Mouse (Mus musculus) bone marrow macrophage, adult 2 months (primary cell): ENCODE data around the gene Mta3. TPM values are rescaled to one million over a fixed set of nuclear protein-coding genes. Genes with fewer than 3 reads are reported as not detected.

Experiments used
- H3K27ac ChIP-seq: 2 replicates; pipeline ENCODE4 v1.5.1; 2012; ENCODE audit warnings: low read depth, low read length; ENCODE audit not compliant: insufficient read depth
- H3K4me1 ChIP-seq: 2 replicates; pipeline ENCODE4 v1.6.1; 2012; ENCODE audit warnings: low read length; ENCODE audit not compliant: control insufficient read depth, insufficient read depth
- H3K4me3 ChIP-seq: 2 replicates; pipeline ENCODE4 v1.5.1; 2012; ENCODE audit warnings: mild to moderate bottlenecking, low read length, moderate library complexity; ENCODE audit not compliant: insufficient read depth
- CTCF ChIP-seq: IDR thresholded peaks from 2 replicates; pipeline ENCODE4 v1.5.1; 2012; ENCODE audit warnings: low read depth, mild to moderate bottlenecking, low read length, moderate library complexity
- POLR2A ChIP-seq: IDR thresholded peaks from 2 replicates; pipeline ENCODE4 v1.6.1; 2012; ENCODE audit warnings: mild to moderate bottlenecking, low read depth, low read length, borderline replicate concordance
- polyA plus RNA-seq: library from polyadenylated mRNA; stranded (reverse); fragments of >200 nt; gene quantifications from 2 replicates; pipeline ENCODE4 v1.2.4, GENCODE M21; 2012; ENCODE audit not compliant: missing spikeins, insufficient read depth, insufficient read length

Gene Mta3
- polyA plus RNA-seq, 1 experiment = 57.5 TPM

DNA sequence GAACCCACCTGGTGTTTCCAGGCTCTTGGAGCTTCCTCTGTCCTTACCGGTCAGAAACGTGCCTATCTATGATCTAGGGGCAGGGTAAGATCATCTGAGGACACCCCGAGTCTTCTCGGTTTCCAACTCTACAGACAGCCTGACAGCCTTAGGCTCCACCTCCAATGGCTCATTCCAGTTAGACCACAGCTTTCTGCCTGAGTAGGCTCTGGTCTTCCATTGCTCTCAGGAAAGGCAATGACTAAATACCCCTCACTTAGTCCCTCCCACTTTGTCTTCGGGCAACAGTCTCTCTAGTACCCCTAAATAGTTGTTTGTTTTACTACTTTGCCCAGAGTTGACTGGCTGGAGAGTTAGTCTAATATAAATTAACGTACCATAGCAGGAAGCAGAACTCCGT is 111.0 kb downstream of the Mta3 start:
- Histone ChIP-seq H3K4me1 (peaks cover 8% of the 10 kb centered on the region), H3K27ac (no peak overlapping the region), H3K4me3 (no peak overlapping the region)
- no peak for TF ChIP-seq CTCF
- no peak for TF ChIP-seq POLR2A

DNA sequence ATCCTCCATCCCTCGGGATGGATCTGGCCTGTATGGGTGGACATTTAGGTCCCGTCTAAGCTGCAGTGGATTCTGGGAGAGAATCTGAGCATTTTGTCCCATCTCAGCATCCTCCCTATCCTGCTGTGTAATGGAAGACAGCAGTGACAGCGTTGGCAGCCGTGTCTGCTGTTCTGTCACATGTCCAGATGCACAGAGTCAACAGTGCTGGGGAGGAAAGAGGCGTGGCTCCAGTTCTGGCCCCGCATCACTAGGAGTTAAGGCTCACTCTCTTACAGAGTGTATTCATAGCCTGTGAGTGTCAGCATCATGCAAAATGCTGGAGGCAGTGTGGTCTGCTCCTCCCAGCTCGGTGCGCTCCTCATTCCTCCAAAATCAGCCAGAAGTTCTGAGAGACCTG is 113.5 kb downstream of the Mta3 start:
- Histone ChIP-seq H3K4me3 (no peak overlapping the region), H3K27ac (no peak overlapping the region), H3K4me1 (no peaks in the 10 kb centered on the region)
- TF ChIP-seq CTCF (no peak), POLR2A (no peak)

DNA sequence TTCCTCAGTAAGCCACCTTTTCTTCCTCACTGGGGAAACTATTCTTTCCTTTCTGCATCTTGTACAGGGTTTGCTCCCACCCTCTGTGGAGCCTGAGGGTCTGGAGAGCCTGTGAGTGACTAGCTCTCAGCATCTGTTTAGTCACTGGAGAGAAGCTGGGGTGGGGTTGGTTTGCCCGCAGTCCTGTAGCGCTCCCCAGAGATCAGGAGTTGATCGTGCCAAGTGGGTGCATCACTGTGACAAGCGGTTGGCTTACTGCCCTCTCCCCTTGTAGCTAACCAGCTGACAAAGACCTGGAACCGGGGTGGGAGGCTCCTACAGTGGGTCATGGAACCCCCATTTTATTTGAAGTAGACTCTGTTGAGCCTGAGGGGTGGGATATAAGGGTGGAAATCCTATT is 114.7 kb downstream of the Mta3 start:
- Histone ChIP-seq H3K4me1 (no peaks in the 10 kb centered on the region), H3K27ac (no peak overlapping the region), H3K4me3 (no peak overlapping the region)
- TF ChIP-seq CTCF = no peak

DNA sequence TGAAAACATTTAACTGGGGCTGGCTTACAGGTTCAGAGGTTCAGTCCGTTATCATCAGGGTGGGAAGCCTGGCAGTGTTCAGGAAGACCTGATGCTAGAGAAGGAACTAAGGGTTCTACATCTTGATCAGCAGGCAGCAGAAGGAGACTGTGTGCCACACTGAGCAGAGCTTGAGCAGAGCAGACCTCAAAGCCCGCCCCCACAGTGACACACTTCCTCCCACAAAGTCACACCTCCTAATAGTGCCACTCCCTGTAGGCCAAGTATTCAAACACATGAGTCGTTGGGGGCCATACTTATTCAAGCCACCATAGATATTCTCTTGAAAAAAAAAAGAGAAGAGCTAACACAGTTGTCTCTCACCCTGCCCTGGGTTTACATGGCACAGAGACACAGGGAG is 115.9 kb downstream of the Mta3 start:
- no peak for TF ChIP-seq POLR2A
- TF ChIP-seq CTCF = no peak
- Histone ChIP-seq H3K4me3 (no peak overlapping the region), H3K27ac (no peak overlapping the region), H3K4me1 (no peaks in the 10 kb centered on the region)

DNA sequence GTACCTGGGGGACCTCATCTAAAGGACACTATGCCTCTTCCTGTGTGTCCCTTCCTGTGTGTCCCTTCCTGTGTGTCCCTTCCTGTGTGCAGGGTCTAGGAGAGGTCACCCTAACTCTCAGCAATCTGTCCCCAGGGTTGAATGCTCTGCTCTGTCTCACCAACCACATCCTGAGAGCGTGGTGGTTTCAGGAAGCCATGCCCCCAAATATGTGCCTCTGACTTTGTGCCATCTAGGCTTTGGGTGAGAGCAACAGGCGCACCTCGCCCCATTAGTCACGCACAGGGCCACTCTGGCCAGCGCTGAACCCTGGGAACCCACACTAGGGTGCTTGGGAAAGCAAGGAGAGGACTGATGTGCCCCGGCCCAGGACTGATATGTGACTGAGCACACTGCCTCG is 117.9 kb downstream of the Mta3 start:
- TF ChIP-seq CTCF (no peak), POLR2A (no peak)
- Histone ChIP-seq H3K4me1 (peaks cover under 1% of the 10 kb centered on the region; the same call in 1 of the 2 replicates), H3K27ac (no peak overlapping the region)

DNA sequence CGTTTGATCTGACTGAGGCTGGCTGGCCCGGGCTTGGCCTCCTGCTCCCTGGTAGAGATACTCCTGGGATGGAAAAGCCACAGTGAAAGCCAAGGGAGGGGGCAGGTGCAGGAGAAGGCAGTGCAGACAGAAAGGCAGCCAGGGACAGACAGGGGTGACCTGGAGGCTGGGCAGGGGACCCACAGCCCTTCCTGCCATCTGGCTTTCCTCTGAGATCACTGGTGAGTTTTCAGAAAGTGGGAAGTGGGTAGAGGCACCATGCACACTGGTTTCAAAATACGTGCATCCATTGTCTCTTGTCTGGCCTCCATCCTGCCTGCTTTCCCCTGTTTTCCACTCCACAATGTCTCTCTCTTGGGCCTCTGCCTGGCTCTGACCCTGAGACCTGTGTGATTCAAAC is 123.4 kb downstream of the Mta3 start:
- no peak for TF ChIP-seq POLR2A
- no peak for TF ChIP-seq CTCF
- peaks cover 29% of the 10 kb centered on the region for H3K4me1 ChIP-seq
- H3K27ac ChIP-seq = 0 out of 2 replicates have a peak overlapping the region, but pooled peaks have one; percentile 2
- no peak overlapping the region for H3K4me3 ChIP-seq

More for the DNA sequence above, 117.9 kb downstream of the Mta3 start:
- no peak overlapping the region for H3K4me3 ChIP-seq

DNA sequence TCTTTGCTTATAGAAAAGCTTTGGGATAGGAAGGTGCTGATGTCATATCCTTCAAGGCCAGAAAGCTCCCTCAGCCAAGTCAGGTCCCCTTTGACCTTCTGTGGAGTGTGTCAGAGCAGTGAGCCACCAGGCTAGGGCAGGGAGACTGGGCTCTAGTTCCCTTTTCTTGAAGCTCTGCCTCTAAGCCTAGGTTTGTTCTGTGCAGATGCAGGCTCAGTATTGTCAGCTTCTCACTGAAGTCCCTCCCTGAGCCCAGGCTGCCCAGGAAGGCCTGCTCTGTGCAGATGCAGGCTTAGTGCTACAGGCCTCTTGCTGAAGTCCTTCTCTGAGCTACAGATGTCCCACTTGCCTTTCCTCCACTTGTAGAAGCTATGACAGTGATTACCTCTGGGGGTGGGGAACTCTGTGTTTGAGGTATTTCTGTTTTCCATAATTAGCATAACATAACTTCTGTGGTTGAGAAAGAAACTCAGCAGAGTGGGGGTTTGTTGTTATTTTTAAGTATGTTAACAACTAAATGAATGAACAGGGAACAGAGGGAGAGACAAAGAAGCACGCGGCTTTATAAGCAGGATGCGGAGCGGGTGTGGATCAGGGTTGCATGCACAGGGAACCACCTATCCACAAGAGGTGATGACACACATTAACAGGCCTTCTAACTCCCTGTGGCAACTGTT is 124.8 kb downstream of the Mta3 start:
- Histone ChIP-seq H3K4me1 (peaks cover 29% of the 10 kb centered on the region), H3K27ac (peak overlapping the region; percentile 66), H3K4me3 (no peak overlapping the region)
- TF ChIP-seq CTCF (no peak), POLR2A (no peak)

DNA sequence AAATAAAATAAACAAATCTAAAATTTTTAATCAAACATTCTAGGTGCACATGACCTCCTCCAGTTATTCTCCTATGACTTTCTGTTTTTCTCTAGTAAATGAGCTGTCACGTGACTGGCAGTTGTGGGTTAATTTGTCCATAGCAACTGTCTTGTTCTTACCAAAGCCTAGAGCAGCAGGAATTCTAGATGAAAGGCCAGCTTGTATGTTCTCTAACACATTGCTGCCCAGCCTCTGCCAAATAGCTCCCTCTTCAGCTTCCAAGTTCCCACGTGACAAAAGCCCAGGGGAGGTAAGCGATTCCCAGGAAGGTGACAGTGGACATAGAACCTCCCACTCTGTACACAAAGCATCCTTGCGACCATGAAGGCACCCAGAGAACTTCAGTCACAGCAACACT is 128.2 kb downstream of the Mta3 start:
- Histone ChIP-seq H3K4me3 (no peak overlapping the region), H3K4me1 (peaks cover 26% of the 10 kb centered on the region), H3K27ac (no peak overlapping the region)
- TF ChIP-seq POLR2A (no peak), CTCF (no peak)

DNA sequence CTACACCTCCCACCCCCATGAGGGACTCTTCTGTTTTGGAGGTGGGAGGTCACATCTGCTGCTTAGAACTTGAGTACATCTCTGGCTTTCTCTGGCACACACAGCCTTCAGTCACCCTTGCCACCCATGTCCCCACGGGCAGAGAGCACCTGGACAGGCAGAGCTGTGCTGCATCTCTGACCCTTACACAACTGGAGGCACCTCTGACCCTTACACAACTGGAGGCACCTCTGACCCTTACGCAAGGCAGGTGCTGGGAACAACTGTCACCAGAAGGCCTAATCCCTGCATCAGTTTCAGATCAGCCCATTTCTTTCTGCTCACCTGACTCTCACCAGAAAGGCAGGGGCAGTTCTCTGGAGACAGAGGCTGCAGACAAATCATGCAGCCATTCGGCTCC is 130.1 kb downstream of the Mta3 start:
- peaks cover 9% of the 10 kb centered on the region for H3K4me1 ChIP-seq
- no peak for TF ChIP-seq CTCF
- no peak for TF ChIP-seq POLR2A
- H3K4me3 ChIP-seq = no peak overlapping the region
- H3K27ac ChIP-seq = no peak overlapping the region

DNA sequence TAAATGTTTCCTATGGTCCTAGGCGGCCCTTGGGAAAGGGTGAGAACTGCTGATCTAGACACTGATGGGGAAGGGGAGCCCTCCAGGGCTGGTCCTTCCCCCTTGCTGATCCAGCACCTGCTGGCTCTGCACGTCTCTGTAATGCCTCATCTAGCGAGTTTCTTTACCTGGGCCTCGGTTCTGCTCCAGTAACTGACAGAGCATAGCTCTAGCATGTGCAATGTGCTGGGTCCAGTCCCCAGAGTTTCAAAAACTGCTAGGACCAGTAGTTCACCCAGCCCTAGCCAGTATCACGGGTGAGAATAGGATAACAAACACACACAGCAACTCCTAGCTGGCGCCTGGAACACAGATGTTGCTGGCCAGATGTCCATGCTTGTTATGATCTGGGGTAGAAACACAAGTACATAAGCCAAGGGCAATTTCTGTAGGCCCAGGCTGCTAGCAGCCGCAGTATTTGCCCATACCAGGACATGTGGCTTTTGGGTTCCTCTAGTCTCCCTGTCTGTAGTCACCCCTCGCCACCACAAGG is 131.8 kb downstream of the Mta3 start:
- no peak overlapping the region for H3K27ac ChIP-seq
- TF ChIP-seq POLR2A (no peak), CTCF (no peak)
- H3K4me1 ChIP-seq = no peaks in the 10 kb centered on the region
- H3K4me3 ChIP-seq = no peak overlapping the region
